Mouse (Mus musculus): ENCODE measurements around the gene Col4a2. TPM values are rescaled to one million over a fixed set of nuclear protein-coding genes. Genes with fewer than 3 reads are reported as not detected.

Gene Col4a2
- polyA plus RNA-seq, 1 experiment from 2014 or later: 7.9 TPM

- Histone ChIP-seq H3K27me3 (no peaks in the 10 kb centered on the region), H3K4me2 (no peak overlapping the region), H3K4me3 (replicated peaks) (no peak overlapping the region), H3K36me3 (replicated peaks) (0 out of 2 replicates have a peak, but pooled peaks cover 3% of the 10 kb centered on the region), H3K9ac (no peak overlapping the region), H3K4me1 (replicated peaks) (peaks cover 14% of the 10 kb centered on the region; the same call in 1 of the 2 replicates), H3K27ac (replicated peaks) (no peak overlapping the region), H3K9me3 (replicated peaks) (no peaks in the 10 kb centered on the region)
- WGBS (ENCODE audit: insufficient replicate concordance): 72% methylated on average over 1 of the region's 1 CpGs
- no peak for ATAC-seq (ENCODE audit: insufficient read depth)
Observed at GRCm38 (mm10) chr8:11452152-11452551, 139.5 kb downstream of the Col4a2 start.

GRCm38 (mm10) chr8:11452559-11452958 is 140.0 kb downstream of the Col4a2 start:
- H3K4me1 ChIP-seq (replicated peaks): peaks cover 17% of the 10 kb centered on the region
- 0 out of 2 replicates have a peak, but pooled peaks cover 3% of the 10 kb centered on the region for H3K36me3 ChIP-seq (replicated peaks)
- no peaks in the 10 kb centered on the region for H3K9me3 ChIP-seq (replicated peaks)
- H3K27me3 ChIP-seq: no peaks in the 10 kb centered on the region
- H3K4me2 ChIP-seq: no peak overlapping the region
- H3K9ac ChIP-seq: no peak overlapping the region
- 23% methylated on average over 3 of the region's 3 CpGs for whole genome bisulfite sequencing (ENCODE audit: insufficient replicate concordance)
- H3K27ac ChIP-seq (replicated peaks): no peak overlapping the region
- H3K4me3 ChIP-seq (replicated peaks): no peak overlapping the region
- ATAC-seq (ENCODE audit: insufficient read depth): no peak

- no peak overlapping the region for H3K9ac ChIP-seq
- ATAC-seq (ENCODE audit: insufficient read depth): no peak
- no peaks in the 10 kb centered on the region for H3K27me3 ChIP-seq
- H3K36me3 ChIP-seq (replicated peaks): 0 out of 2 replicates have a peak, but pooled peaks cover 3% of the 10 kb centered on the region
- WGBS (ENCODE audit: insufficient replicate concordance): 14% methylated on average over 4 of the region's 4 CpGs
- no peak overlapping the region for H3K4me3 ChIP-seq (replicated peaks)
- H3K27ac ChIP-seq (replicated peaks): no peak overlapping the region
- H3K9me3 ChIP-seq (replicated peaks): no peaks in the 10 kb centered on the region
- peaks cover 21% of the 10 kb centered on the region for H3K4me1 ChIP-seq (replicated peaks)
- H3K4me2 ChIP-seq: no peak overlapping the region
Observed at GRCm38 (mm10) chr8:11452974-11453373, 140.4 kb downstream of the Col4a2 start.

GRCm38 (mm10) chr8:11454228-11454627 is 141.6 kb downstream of the Col4a2 start:
- Histone ChIP-seq H3K9ac (no peak overlapping the region), H3K36me3 (replicated peaks) (no peaks in the 10 kb centered on the region), H3K27me3 (no peaks in the 10 kb centered on the region), H3K4me3 (replicated peaks) (no peak overlapping the region), H3K9me3 (replicated peaks) (no peaks in the 10 kb centered on the region), H3K4me2 (no peak overlapping the region), H3K4me1 (replicated peaks) (peaks cover 25% of the 10 kb centered on the region), H3K27ac (replicated peaks) (no peak overlapping the region)
- 71% methylated on average over 12 of the region's 12 CpGs for WGBS (ENCODE audit: insufficient replicate concordance)
- no peak for ATAC-seq (ENCODE audit: insufficient read depth)

GRCm38 (mm10) chr8:11457278-11457677 is 144.7 kb downstream of the Col4a2 start:
- peaks cover 20% of the 10 kb centered on the region for H3K4me1 ChIP-seq (replicated peaks)
- H3K9me3 ChIP-seq (replicated peaks): no peaks in the 10 kb centered on the region
- 64% methylated on average over 3 of the region's 3 CpGs for WGBS (ENCODE audit: insufficient replicate concordance)
- H3K4me3 ChIP-seq (replicated peaks): no peak overlapping the region
- H3K27me3 ChIP-seq: no peaks in the 10 kb centered on the region
- H3K9ac ChIP-seq: no peak overlapping the region
- no peaks in the 10 kb centered on the region for H3K36me3 ChIP-seq (replicated peaks)
- H3K4me2 ChIP-seq: no peak overlapping the region
- no peak for ATAC-seq (ENCODE audit: insufficient read depth)
- peak overlapping the region; percentile 70 for H3K27ac ChIP-seq (replicated peaks)

- peak; percentile 71 for ATAC-seq (ENCODE audit: insufficient read depth)
- Histone ChIP-seq H3K27ac (replicated peaks) (peak overlapping the region; percentile 70), H3K4me3 (replicated peaks) (no peak overlapping the region), H3K9me3 (replicated peaks) (no peaks in the 10 kb centered on the region), H3K36me3 (replicated peaks) (no peaks in the 10 kb centered on the region), H3K4me1 (replicated peaks) (peaks cover 24% of the 10 kb centered on the region), H3K27me3 (no peaks in the 10 kb centered on the region), H3K4me2 (peak overlapping the region; percentile 21; the same call in 1 of the 2 replicates), H3K9ac (no peak overlapping the region)
- WGBS (ENCODE audit: insufficient replicate concordance): 23% methylated on average over 12 of the region's 12 CpGs
Observed at GRCm38 (mm10) chr8:11457981-11458836, 145.6 kb downstream of the Col4a2 start.

- H3K36me3 ChIP-seq (replicated peaks): no peaks in the 10 kb centered on the region
- H3K4me1 ChIP-seq (replicated peaks): peaks cover 32% of the 10 kb centered on the region
- H3K27ac ChIP-seq (replicated peaks): peak overlapping the region; percentile 70
- H3K4me2 ChIP-seq: peak overlapping the region; percentile 16; the same call in 1 of the 2 replicates
- peak; percentile 67 for ATAC-seq (ENCODE audit: insufficient read depth)
- 47% methylated on average over 5 of the region's 5 CpGs for WGBS (ENCODE audit: insufficient replicate concordance)
- H3K9ac ChIP-seq: no peak overlapping the region
- H3K4me3 ChIP-seq (replicated peaks): no peak overlapping the region
- no peaks in the 10 kb centered on the region for H3K9me3 ChIP-seq (replicated peaks)
- H3K27me3 ChIP-seq: no peaks in the 10 kb centered on the region
Observed at GRCm38 (mm10) chr8:11459016-11459415, 146.4 kb downstream of the Col4a2 start.

GRCm38 (mm10) chr8:11460934-11461333 is 148.3 kb downstream of the Col4a2 start:
- ATAC-seq (ENCODE audit: insufficient read depth): no peak
- H3K9ac ChIP-seq: no peak overlapping the region
- no peak overlapping the region for H3K4me2 ChIP-seq
- H3K27ac ChIP-seq (replicated peaks): no peak overlapping the region
- 30% methylated on average over 2 of the region's 2 CpGs for WGBS (ENCODE audit: insufficient replicate concordance)
- H3K36me3 ChIP-seq (replicated peaks): no peaks in the 10 kb centered on the region
- no peaks in the 10 kb centered on the region for H3K27me3 ChIP-seq
- H3K4me3 ChIP-seq (replicated peaks): no peak overlapping the region
- peaks cover 42% of the 10 kb centered on the region for H3K4me1 ChIP-seq (replicated peaks)
- H3K9me3 ChIP-seq (replicated peaks): no peaks in the 10 kb centered on the region

GRCm38 (mm10) chr8:11461847-11462246 is 149.2 kb downstream of the Col4a2 start:
- ATAC-seq (ENCODE audit: insufficient read depth): no peak
- Histone ChIP-seq H3K4me3 (replicated peaks) (no peak overlapping the region), H3K27me3 (no peaks in the 10 kb centered on the region), H3K9ac (no peak overlapping the region), H3K4me2 (no peak overlapping the region), H3K27ac (replicated peaks) (no peak overlapping the region), H3K36me3 (replicated peaks) (no peaks in the 10 kb centered on the region), H3K9me3 (replicated peaks) (no peaks in the 10 kb centered on the region), H3K4me1 (replicated peaks) (peaks cover 42% of the 10 kb centered on the region)
- 60% methylated on average over 2 of the region's 2 CpGs for WGBS (ENCODE audit: insufficient replicate concordance)

GRCm38 (mm10) chr8:11462641-11463040 is 150.0 kb downstream of the Col4a2 start:
- Histone ChIP-seq H3K4me1 (replicated peaks) (peaks cover 39% of the 10 kb centered on the region), H3K27ac (replicated peaks) (no peak overlapping the region), H3K27me3 (no peaks in the 10 kb centered on the region), H3K9me3 (replicated peaks) (no peaks in the 10 kb centered on the region), H3K9ac (no peak overlapping the region), H3K4me2 (no peak overlapping the region), H3K36me3 (replicated peaks) (no peaks in the 10 kb centered on the region; the same call in 1 of the 2 replicates), H3K4me3 (replicated peaks) (no peak overlapping the region)
- WGBS (ENCODE audit: insufficient replicate concordance): 67% methylated on average over 4 of the region's 4 CpGs
- ATAC-seq (ENCODE audit: insufficient read depth): no peak

- Histone ChIP-seq H3K27ac (replicated peaks) (no peak overlapping the region), H3K4me3 (replicated peaks) (no peak overlapping the region), H3K27me3 (no peaks in the 10 kb centered on the region), H3K4me2 (no peak overlapping the region), H3K9ac (no peak overlapping the region), H3K9me3 (replicated peaks) (no peaks in the 10 kb centered on the region), H3K36me3 (replicated peaks) (no peaks in the 10 kb centered on the region; the same call in none of the 2 replicates), H3K4me1 (replicated peaks) (peaks cover 31% of the 10 kb centered on the region)
- WGBS (ENCODE audit: insufficient replicate concordance): 61% methylated on average over 2 of the region's 2 CpGs
- no peak for ATAC-seq (ENCODE audit: insufficient read depth)
Observed at GRCm38 (mm10) chr8:11463541-11463888, 150.9 kb downstream of the Col4a2 start.
